Mouse (Mus musculus) large intestine, adult 2 months (tissue): ENCODE results near the gene Capg. TPM values are rescaled to one million over a fixed set of nuclear protein-coding genes. Genes with fewer than 3 reads are reported as not detected.

Experiments
- DNase-seq: peaks from one replicate; pipeline ENCODE4 v3.0.0-alpha.2; 2012; ENCODE audit warnings: low read depth, low spot score
- WGBS: fragments of 180-500 bp; shearing (Covaris S2); methylation state at CpG from one replicate; pipeline ENCODE4 v1.1.7; 2018; 5-methylcytosine and 5-hydroxymethylcytosine counted together
- polyA plus RNA-seq: library from polyadenylated mRNA; depleted of rRNA; stranded (reverse); fragments of >200 nt; gene quantifications from 2 replicates; pipeline ENCODE4 v1.2.3, GENCODE M21; 2012; rRNA removed

Capg gene
- polyA plus RNA-seq, 1 experiment = 38.0 TPM

GRCm38 (mm10) chr6:72598791-72599557 lies 54.8 kb downstream of the Capg start:
- DNase-seq = no peak
- WGBS = 16% methylated on average over 12 of the region's 12 CpGs

GRCm38 (mm10) chr6:72600216-72600615 lies 56.0 kb downstream of the Capg start:
- WGBS = 81% methylated on average over 6 of the region's 6 CpGs
- no peak for DNase-seq

DNA sequence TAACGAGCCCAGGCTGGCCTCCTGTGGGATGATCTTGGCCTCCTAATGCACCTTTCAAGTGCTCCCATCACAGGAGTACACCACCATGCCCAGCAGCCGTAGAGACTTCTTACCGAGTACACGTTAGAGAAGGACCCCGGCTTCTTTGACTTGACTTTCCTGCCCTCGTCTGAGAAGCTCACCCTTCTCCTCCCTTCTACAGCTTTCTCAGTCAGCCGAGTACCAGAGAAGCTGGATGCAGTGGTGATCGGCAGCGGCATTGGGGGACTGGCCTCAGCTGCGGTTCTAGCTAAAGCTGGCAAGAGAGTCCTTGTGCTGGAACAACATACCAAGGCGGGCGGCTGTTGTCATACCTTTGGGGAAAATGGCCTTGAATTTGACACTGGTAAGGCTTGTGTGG lies 56.6 kb downstream of the Capg start:
- 91% methylated on average over 12 of the region's 12 CpGs for WGBS

GRCm38 (mm10) chr6:72601732-72602131 lies 57.5 kb downstream of the Capg start:
- 3% methylated on average over 1 of the region's 1 CpGs for WGBS
- no peak for DNase-seq

More for the DNA sequence above, 56.6 kb downstream of the Capg start:
- no peak for DNase-seq

DNA sequence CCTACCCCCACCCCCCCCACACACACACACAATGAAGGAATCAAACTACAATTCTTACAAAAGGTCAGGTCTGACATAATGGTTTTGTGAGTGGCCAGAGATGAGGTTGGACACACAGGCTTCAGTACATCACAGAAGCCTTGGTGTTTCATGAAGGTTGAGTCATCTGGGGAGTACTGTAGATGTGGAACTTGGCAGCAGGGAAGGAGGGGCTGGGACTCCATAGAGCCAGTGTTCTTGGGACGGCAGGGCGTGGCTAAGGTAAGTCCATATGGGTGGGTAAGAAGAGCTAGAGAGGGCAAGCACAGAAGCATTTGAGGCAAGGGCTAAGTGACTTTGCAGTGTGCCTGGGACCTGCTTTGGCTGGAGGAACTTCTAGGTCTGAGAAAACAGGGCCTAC lies 59.9 kb downstream of the Capg start:
- WGBS = 39% methylated on average over 2 of the region's 2 CpGs
- no peak for DNase-seq

DNA sequence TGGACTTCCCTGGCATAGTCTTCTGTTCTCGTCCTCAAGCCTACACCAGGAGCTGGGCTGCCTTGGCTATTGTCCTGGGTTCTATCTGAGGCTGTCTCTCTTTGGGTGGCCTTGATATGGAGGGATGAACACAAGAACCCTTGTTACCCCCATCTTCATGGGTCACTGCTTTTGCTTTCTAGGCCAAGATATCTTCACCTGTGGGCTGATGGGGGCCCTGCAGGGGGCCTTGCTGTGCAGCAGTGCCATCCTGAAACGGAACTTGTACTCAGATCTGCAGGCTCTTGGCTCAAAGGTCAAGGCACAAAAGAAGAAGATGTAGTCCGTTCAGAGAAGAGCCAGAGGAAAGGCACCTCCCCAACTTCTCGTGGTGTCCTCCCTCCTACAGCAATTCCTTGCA lies 62.9 kb downstream of the Capg start:
- no peak for DNase-seq
- WGBS = 63% methylated on average over 4 of the region's 4 CpGs

GRCm38 (mm10) chr6:72607676-72608075 lies 63.5 kb downstream of the Capg start:
- no peak for DNase-seq
- WGBS = 29% methylated on average over 5 of the region's 5 CpGs

- no peak for DNase-seq
- WGBS = 35% methylated on average over 4 of the region's 4 CpGs
Measured at GRCm38 (mm10) chr6:72608662-72609184, 64.5 kb downstream of the Capg start.

DNA sequence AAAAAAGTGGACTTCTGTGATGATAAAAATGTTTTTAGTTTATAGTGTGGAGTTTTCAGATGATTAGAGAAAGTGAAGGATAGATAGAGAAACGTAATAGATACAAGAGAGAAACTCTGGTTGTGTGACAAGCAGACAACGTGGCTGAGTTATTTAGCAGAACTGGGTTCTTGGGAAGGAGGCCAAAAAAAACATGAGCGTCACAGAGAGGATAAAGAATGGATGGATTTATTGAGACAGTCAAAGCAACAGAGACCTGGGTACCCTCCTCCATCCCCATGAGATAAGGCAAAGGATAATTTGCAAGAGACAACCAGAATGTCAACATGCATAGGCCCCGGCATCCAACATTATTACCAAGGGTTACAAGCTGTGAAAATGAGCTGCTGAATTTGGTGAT lies 66.1 kb downstream of the Capg start:
- no peak for DNase-seq
- 20% methylated on average over 4 of the region's 4 CpGs for WGBS

Other genes starting within 250 kb of the Capg start
- gene Sftpb, start 239.8 kb upstream of the Capg start, polyA plus RNA-seq = 0.25 and 0.49 TPM in 2 replicates
- gene Usp39, start 199.2 kb upstream of the Capg start, polyA plus RNA-seq = 16.6 and 19.7 TPM in 2 replicates
- gene 0610030E20Rik, start 197.1 kb upstream of the Capg start, polyA plus RNA-seq = 9.5 and 17.9 TPM in 2 replicates
- gene Tmem150a, start 188.9 kb upstream of the Capg start, polyA plus RNA-seq = 13.4 and 16.6 TPM in 2 replicates
- gene Rnf181, start 177.4 kb upstream of the Capg start, polyA plus RNA-seq = 82.5 and 102 TPM in 2 replicates
- 19.3 and 21.7 TPM in 2 replicates for gene Vamp5, start 163.9 kb upstream of the Capg start, polyA plus RNA-seq
- gene Vamp8, start 153.7 kb upstream of the Capg start, polyA plus RNA-seq = 280 and 288 TPM in 2 replicates
- 9.3 and 12.4 TPM in 2 replicates for gene Ggcx, start 130.1 kb upstream of the Capg start, polyA plus RNA-seq
- gene Mat2a, start 104.8 kb upstream of the Capg start, polyA plus RNA-seq = 50.9 and 66.5 TPM in 2 replicates
- 11.3 and 17.2 TPM in 2 replicates for gene Sh2d6, start 22.7 kb upstream of the Capg start, polyA plus RNA-seq
- 18.3 and 26.8 TPM in 2 replicates for gene Elmod3, start 54.0 kb downstream of the Capg start, polyA plus RNA-seq
- gene Retsat, start 54.1 kb downstream of the Capg start, polyA plus RNA-seq = 22.9 and 40.1 TPM in 2 replicates
- gene Tgoln1, start 72.6 kb downstream of the Capg start, polyA plus RNA-seq = 33.6 and 40.9 TPM in 2 replicates
- gene Tcf7l1, start 244.9 kb downstream of the Capg start, polyA plus RNA-seq = 3.9 and 4.9 TPM in 2 replicates